Mouse (Mus musculus): ENCODE measurements at regions not wholly inside any gene's neighbourhood (a gene's known extent, or its start where the extent isn't known, plus 50 kb on each side); places are given as distances from the start of the nearest gene placed in this dataset.

DNA sequence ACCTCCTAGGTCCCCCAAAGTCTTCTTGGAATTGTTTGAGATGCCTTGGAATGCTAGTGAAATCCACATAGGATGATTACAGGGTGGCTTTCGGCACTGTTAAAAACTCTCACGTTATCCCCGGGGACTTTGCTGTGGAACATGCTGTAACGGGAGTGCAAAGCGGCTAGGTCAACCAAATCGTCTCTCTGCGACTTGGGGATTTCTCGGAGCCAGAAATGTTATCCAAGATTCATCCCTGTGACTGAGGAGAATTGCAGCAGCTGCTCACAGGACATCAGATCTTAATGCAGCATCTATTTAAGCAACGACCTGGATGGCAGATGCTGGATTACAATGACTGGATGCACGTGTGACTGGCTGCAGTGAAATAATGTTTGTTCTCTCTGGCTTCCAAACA is 470.7 kb upstream of the Mpdz start:
- ATAC-seq (ENCODE audit: insufficient number of reproducible peaks, low FRiP score, low TSS enrichment) = no peak

- ATAC-seq (ENCODE audit: insufficient number of reproducible peaks, low FRiP score, low TSS enrichment) = no peak
Measured at GRCm38 (mm10) chr4:81912653-81913052, 470.0 kb upstream of the Mpdz start.

DNA sequence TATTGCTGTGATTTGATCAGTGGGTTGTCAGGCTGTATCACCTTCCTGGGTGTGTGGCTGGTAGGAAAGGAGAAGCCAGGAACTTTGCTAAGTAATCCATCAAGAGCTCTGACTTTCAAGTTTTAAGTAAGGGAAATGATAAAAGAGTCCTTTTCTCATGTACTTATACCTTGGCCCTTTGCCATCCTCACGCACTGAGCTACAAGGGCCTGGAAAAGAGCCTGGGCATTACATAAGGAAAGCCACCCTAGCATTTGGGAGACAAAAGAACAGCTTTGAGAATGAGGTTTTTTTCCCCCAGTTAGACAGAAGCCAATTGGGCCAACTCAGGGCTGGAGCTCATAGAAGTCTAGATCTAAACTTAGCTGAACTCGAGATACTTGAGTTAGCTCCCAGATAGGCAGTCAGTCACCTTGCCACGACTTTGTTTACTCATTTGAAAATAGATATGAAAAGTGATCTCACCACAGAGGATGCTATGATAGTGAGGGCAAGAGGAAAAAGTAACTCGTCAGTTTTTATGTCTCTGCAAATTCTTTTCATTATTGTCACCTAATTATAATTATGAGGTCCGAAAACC is 457.4 kb upstream of the Mpdz start:
- ATAC-seq (ENCODE audit: insufficient number of reproducible peaks, low FRiP score, low TSS enrichment) = no peak

DNA sequence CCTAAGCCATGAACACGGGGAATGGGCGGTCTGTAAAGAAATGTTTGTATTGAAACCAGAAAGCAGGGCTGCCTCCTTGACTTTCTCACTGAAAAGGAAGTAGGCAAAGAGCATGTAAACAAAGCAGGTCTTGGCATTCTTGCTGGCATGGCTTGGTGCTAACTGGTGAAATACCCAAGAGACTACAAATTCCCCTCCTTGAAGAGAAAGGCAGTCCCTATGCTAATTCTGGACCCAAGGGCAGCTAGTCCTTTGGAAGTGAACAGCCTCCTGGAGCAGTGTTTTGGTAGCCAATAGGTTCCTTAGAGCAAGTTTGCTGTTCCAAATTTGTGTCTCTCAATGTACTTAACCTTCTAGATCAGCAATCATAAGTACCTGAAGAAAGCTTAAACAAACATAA is 456.0 kb upstream of the Mpdz start:
- ATAC-seq (ENCODE audit: insufficient number of reproducible peaks, low FRiP score, low TSS enrichment) = no peak

DNA sequence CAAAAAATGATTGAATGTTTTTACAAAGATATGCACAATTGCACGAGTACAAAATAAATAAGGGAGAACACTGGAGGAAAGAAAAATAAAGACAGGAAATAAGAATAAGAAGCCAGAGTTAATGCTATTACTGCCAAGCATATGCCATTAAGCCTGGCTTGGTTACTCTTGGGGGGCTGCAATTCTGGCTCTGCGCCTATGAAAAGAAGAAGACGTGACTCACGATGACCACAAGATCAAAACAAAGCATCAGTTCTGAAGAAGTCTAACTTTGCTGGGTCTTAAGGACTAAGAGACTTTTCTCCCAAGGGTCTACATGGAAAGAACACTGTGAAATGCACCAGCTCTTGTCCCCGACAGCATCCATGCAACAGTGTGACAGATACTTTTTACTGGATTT is 454.8 kb upstream of the Mpdz start:
- ATAC-seq (ENCODE audit: insufficient number of reproducible peaks, low FRiP score, low TSS enrichment) = no peak

DNA sequence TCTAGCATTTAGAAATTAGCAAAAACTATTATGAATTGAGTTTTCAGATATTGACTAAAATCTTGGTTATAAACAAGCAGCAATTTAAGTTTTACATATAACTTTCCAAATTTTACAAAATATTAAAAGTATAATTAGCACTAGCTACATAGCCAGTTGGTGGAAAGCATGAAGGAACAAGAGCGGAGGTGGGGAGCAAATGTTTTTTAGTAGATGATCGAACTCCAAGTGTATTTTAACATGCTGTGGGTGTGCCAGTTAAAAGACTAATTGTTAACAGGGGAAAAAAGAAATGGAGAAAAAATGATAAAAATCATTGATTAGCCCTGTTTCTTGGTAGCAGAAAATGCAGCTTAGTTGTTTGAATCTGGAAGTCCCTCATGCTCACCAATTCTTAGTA is 426.3 kb upstream of the Mpdz start:
- ATAC-seq (ENCODE audit: insufficient number of reproducible peaks, low FRiP score, low TSS enrichment) = no peak

- ATAC-seq (ENCODE audit: insufficient number of reproducible peaks, low FRiP score, low TSS enrichment) = no peak
Measured at GRCm38 (mm10) chr4:81841642-81842494, 399.3 kb upstream of the Mpdz start.

- ATAC-seq (ENCODE audit: insufficient number of reproducible peaks, low FRiP score, low TSS enrichment) = no peak
Measured at GRCm38 (mm10) chr4:81829972-81830371, 387.4 kb upstream of the Mpdz start.

DNA sequence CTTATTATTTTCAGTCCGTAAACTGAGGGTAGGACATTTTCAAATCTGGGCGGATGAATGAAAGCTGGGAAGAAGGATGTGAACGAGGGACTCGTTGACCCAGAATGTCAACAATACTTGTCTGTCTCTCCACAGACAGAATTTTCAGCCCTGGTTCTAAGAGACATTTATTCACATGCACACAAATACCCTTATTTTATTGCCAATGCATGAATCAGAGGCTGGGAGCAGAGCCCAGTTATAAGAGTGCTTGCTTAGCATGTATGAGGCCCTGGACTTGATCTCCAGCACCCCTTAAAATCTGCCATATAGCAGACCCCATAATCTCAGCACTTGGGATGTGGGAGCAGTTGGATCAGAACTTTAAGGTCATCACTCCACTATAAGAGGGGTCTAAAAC is 384.8 kb upstream of the Mpdz start:
- ATAC-seq (ENCODE audit: insufficient number of reproducible peaks, low FRiP score, low TSS enrichment) = no peak

GRCm38 (mm10) chr4:81825966-81826365 is 383.4 kb upstream of the Mpdz start:
- ATAC-seq (ENCODE audit: insufficient number of reproducible peaks, low FRiP score, low TSS enrichment) = no peak

- ATAC-seq (ENCODE audit: insufficient number of reproducible peaks, low FRiP score, low TSS enrichment) = no peak
Measured at GRCm38 (mm10) chr4:81823566-81823965, 381.0 kb upstream of the Mpdz start.

DNA sequence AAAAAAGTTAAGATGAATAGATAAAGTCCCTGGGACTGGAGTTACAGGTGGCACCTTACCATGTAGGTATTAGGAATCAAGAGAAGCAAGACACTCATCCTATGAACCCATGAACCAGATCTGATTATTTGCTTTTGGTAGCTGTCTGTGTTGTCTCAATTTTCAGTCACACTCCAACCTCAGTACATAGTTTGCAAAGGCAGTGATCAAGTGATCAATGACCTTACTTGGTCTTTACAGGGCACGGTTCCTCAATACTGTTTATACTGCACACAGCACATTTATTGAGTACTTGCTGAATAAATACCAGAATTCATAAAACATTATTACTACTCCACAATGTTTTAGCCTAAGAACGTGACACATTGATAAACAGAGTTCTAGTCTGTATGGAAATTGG is 346.7 kb upstream of the Mpdz start:
- ATAC-seq (ENCODE audit: insufficient number of reproducible peaks, low FRiP score, low TSS enrichment) = no peak

GRCm38 (mm10) chr4:81788636-81789035 is 346.0 kb upstream of the Mpdz start:
- ATAC-seq (ENCODE audit: insufficient number of reproducible peaks, low FRiP score, low TSS enrichment) = no peak

DNA sequence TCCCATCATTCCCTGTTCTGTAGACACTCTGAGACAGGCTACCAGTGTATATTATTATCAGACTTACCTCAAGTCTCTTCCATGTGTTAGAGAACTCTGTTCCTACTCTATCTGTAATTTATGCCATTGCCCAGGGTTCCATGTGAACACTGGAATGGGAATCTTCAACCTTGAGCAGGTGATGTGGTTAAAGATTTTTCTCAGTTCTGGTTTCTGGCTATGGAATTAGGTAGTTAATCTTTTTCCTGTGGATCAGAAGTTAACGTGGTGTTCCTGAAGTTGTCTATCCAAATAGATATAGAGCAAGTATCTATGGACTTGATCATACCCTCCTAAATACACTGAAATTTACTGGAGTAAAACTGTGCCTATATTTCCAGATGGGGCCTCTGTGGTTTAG is 339.4 kb upstream of the Mpdz start:
- no peak for ATAC-seq (ENCODE audit: insufficient number of reproducible peaks, low FRiP score, low TSS enrichment)

DNA sequence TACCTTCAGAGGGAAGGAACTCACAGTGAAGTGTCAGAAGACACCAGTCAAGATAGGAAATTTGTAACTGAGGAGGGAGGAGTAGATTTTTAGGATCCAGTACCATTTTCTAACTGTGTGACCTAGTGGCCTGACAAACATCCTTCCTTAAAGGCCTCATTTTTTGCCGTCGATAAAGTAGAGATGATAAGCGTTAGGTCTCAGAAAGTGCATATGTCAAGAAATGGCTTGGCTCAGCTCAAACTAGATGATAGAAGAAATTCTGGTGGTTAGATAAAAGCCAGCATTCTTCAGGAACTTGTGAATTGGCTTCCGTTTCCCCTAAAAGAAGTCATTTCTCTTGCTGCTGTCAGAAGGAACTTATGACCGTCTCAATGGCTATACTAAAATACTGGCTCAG is 324.1 kb upstream of the Mpdz start:
- ATAC-seq (ENCODE audit: insufficient number of reproducible peaks, low FRiP score, low TSS enrichment) = no peak

- no peak; the same call in 1 of the 2 replicates for ATAC-seq (ENCODE audit: insufficient number of reproducible peaks, low FRiP score, low TSS enrichment)
Measured at GRCm38 (mm10) chr4:81764026-81764867, 321.6 kb upstream of the Mpdz start.

GRCm38 (mm10) chr4:81763311-81764025 is 320.9 kb upstream of the Mpdz start:
- ATAC-seq (ENCODE audit: insufficient number of reproducible peaks, low FRiP score, low TSS enrichment) = no peak

DNA sequence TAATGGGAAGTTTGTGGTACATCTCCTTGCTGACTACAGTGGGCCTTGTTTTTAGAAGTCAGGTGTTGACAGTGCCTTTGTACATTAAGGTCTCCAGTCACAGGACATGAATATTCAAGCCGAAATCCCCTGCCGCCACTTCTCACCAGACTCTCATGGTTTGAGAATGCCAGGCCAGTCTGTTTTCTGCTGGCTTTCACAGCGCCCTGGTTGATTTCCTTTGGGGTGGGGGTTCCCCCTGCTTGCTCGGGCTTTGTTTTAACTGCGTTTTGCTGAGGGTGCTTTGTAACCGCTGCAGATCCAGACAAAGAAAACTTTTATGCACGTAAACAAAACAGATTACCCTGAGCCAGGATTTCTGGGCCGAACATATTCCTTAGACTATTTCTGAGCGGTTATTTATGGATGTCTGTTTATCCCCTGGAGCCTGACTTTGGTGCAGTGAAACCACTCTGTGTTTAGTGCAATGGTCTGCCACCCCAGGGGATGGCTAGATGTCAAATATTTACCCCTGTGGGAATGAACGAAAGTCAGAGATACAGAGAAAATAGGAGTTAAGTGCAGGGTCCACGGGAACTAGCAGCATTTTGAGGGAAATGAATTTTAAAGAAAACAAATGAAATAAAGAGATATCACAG is 320.1 kb upstream of the Mpdz start:
- no peak for ATAC-seq (ENCODE audit: insufficient number of reproducible peaks, low FRiP score, low TSS enrichment)

GRCm38 (mm10) chr4:81757905-81758304 is 315.3 kb upstream of the Mpdz start:
- no peak for ATAC-seq (ENCODE audit: insufficient number of reproducible peaks, low FRiP score, low TSS enrichment)

Data from cerebellum, adult (tissue).